Mouse (Mus musculus) MN1 (cell line): ENCODE data around the gene Sepsecs.
"Not testable (repeated sequence)": the region's sequence is repeated elsewhere in the genome, so short reads cannot be mapped to it uniquely, and the experiment has no call there.

ENCODE experiments used
- DNase-seq: peaks from one replicate; pipeline ENCODE4 v3.0.0-alpha.2; 2016; ENCODE audit warnings: low spot score

Sepsecs gene

DNA sequence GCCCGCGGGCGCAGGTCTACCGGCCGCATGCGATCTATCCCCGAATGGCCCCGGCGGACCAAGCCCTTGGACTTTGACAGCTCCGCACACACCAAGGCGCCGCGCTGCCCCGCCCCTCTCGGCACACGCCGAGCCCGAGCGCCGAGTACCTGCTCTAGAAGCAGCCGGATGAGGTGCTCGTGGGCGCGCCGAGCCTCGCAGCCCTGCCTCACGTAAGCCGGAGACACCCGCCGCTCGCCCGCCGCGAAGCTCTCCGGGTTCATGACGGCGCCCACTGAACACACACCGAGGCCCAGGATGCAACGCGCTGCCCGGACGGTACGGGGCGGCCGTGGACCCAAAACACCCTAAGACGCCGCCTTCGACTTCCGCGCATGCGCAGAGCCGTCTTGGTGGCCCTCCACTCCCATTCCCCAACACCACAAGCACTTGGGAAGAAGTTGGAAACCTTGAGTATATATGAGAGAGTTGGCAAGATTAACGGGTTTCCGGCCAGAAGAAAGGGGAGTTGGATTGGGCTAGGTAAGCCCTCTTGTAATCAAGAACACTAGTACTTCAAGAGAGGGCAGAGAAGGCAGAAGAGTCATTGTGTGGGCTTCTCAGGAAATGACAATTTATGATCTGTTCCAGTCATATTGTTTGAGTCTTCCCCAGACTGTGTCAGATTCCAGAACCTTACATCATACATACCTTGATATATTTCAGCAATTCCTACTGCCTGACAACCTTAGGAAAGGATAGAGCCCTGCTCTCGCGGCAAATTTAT, at the start of gene Sepsecs:
Gene Sepsecs (minus strand): TSS at position 283 of the 766 bp plus-strand sequence.
- DNase-seq = peak; percentile 89

DNA sequence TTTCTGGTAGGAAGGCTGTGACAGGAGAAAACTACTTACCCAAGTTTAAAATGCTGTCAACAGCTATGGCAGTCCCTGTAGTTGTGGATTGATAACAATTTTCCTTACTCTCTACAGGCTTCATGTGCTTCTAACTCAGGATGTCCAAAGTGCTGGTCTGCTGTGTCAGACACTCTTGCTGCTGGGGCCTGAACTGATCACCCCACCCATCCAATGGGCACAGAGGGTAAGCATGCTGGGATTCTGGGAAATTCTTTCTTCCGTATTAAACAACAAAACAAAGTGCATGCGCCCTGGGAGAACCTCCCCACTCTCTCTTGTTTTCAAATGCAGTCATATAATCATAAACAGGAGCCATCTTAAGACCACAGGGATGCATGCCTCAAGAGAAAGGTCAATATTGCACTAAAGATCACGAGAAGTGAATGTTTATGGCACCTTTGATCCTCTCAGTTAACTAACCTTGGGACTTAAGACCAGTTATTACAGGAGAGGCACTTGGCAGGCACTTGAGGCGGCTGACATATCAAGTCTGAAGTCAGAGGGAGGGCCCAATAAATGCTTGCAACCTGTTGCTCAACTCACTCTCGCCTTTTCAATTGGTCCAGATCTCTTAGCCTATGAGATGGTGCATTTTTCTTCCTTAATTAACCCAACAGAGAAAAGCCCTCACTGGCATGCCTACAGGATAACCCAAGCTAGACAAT, 47.4 kb upstream of the Sepsecs start:
- no peak for DNase-seq

DNA sequence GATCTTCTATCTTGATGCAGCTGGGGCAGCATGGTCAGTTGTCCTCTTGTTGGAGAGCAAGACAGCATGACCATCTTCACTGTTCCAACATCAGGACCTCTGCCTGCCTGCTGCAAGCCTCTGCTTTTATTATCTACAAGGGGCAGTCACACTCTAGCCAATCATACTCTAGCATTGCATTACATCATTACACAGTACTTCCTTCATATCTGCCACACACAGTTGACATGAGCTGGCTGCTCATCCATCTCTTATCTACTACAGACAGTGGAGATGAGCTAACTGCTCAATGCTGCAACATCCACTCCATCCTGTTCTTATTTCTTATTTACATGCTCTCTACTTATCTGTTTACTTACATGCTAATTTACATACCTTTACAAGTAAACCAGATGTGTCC, 43.2 kb upstream of the Sepsecs start:
- no peak for DNase-seq

DNA sequence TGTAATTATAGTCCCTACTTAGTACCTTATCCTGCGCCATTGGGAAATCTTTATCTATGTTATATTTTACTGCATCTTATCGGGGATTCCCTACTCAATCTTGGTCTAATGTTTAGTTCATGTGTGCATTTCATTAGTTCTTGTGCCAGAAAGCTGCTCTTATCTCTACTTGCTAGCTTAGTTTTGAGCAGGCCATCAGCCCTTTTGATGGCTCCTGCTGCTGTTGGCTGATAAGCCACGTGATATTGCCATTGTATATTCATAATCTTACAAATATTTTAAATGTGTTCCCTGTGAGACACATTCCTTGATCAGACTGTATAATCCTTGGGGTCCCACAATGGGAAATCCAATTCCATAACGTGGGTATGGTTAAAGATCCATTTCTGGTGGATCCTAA, 35.1 kb upstream of the Sepsecs start:
- no peak for DNase-seq

DNA sequence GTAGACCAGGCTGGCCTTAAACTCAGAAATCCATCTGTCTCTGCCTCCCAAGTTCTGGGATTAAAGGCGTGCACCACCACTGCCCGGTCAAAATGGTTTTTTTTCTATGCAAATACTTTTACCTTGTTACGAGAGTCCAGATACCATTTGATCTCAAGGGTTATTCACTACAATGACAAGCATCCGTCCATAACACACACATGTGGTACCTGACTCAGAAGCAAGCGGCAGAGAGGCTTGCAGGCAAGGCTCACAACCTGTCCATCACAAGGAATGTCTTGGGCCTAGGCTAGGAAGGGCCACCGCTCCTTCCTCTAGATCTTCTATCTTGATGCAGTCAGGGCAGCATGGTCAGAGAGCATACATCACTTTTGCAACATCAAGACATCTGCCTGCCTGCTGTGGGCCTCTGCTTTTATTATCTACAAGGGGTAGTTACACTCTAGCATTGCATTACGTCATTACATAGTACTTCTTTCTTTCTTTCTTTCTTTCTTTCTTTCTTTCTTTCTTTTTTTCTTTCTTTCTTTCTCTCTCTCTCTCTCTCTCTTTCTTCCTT, 28.5 kb upstream of the Sepsecs start:
- DNase-seq = not testable (repeated sequence)

DNA sequence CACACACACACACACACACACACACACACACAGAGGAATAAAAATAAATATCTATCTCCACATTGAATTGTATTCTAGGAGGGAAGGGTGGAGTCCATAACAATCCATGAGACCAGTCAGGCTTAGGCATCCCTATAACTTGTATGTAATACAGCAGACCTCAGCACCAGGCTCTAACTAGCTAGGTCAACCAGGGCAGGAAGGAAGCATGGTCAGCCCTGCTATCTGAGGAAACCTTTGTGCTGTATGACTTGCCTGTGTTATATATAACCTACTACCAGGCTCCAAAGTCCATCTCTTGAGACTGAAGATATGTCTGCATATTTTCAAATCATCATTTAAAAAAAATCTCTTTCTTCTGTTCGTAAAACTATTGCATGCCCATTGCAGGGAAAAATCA, 27.8 kb upstream of the Sepsecs start:
- DNase-seq = no peak

DNA sequence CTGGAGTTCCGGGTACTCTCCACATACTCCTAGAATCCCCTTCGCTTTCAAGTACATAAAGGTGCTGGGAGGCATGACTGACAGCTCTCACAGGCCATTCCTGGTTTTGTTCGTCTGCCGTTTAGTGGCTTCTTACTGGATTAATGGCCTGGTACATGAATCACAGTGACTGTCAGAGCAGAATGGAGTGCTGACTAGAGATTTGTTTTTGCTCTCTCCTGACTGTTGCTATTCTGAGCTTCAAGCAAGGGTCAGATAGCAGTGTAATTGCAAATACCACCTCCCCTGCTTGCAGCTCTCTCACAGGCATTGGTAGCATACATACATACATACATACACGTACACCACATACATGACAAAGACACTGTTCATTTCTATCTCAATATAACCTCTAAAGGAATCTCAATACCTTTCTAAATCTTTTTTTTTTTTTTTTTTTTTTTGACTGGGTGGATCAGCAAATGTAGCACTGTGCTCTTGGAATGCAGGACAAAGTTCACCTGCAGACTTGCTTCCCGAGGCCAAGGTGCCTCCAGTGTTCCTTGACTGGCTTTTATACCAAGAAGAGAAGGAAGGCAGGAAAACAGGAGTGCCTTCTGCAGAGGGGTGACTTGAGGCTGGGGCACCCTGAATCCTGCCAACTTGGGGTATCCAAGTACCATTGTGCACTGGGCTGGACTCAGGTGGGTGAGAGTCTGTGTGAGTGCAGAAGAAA, 18.4 kb upstream of the Sepsecs start:
- no peak for DNase-seq

DNA sequence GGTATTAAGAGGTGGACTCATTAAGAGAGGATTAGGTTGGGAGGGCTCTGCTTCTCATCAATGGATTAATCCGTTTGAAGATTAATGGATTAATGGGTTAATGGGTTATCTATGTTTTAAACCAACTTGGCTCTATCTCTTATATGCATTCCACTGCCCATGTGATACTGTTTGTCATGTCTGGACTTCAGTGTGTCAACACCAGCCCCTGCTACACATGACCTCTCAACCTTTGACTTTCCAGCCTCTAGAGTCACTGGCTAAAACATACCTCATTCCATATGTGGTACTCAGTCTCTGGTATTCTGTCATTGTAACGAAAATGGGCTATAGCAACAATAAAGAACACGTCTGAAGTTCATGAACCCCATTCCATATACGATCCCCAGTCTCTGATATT, 11.6 kb upstream of the Sepsecs start:
- no peak for DNase-seq

DNA sequence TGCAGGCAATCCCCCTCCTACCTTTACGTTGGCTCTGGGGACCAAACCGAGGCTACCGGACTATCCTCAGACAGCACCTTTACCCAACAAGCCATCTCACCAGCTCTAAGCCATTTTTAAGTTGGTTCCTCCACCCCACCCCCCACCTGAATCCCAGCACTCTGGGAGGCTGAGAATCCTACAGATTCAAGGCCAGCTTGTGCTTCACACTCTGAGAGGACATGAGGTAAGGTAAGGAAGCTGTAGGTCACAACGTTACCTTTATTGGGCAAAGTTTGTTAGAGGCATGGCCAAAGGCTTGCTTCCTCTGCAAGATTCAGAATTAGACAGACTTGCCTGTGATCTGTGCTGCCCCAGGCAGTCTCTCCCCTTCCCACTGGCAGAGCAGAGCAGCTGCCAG, 10.7 kb upstream of the Sepsecs start:
- DNase-seq = no peak

DNA sequence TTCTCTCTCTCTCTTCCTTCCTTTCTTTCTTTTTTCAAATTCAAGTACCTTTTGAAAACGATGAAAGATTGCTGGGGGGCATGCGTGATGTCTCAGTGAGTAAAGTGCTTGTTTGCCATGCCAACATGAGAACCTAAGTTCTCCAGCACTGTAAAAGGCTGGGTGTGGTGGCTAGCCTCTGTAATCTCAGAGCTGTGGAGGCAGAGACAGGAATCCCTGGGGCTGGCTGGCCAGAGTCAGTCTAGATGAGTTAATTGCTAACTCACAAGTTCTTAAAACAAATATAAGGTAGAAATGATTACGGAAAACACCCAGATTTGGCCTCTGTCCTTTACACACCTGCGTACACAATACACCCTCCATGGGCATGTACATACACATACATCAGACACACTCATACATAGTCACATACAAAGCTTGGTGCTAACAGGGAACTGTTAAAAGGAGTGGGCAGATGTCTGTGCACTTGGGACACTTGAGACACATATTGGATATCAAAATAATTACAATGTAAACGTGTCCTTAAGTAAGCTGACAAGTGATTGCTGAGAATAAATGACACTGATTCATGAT, 9.1 kb upstream of the Sepsecs start:
- DNase-seq = no peak

DNA sequence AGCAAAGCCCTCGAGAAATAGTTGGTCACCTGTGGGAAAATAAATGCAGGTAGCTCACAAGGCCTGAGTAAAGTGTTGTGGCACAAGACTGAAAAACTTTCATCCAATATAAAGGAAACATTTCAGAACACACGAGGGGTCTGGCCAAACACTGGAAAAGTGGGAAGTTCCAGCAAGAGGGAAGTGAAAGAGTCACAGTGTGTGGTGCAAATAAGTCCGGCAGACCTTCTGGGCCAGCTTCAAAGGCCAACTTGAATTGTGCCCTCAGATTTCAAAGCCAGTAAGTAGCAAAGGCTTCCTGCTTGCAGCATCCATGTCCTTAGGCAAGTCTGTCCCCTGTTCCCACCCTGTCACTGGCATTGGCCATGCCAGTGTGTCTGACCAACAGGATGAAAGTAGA, 7.6 kb upstream of the Sepsecs start:
- no peak for DNase-seq

DNA sequence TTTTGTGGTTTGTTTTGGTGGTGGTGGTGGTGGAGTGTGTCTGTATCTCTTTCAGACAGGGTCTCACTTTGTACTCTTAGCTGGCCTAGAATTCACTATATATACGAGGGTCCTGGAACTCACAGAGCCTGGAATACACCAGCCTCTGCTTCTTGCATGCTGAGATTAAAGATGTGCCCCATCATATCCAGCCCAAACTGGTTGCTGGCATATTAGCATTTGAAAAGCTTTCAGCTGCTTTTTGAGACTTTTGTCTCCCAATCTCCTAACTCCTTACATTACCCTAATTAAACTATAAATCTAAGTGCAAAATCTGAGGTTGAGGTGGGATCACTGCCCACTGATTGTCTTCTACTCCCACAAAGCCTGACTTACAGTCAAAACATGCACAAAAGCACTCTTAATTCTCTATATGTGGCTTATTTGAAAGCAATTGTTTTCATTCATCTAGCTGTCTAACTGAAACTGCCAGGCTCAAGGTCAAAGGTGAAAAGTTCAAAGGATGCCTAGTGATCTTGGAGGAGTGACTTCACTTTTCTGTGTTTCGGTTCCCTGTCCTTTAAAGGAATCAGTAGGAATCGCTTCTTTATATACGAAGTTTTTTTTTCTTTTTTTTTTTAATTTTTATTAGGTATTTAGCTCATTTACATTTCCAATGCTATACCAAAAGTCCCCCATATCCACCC, 5.0 kb upstream of the Sepsecs start:
- no peak for DNase-seq

DNA sequence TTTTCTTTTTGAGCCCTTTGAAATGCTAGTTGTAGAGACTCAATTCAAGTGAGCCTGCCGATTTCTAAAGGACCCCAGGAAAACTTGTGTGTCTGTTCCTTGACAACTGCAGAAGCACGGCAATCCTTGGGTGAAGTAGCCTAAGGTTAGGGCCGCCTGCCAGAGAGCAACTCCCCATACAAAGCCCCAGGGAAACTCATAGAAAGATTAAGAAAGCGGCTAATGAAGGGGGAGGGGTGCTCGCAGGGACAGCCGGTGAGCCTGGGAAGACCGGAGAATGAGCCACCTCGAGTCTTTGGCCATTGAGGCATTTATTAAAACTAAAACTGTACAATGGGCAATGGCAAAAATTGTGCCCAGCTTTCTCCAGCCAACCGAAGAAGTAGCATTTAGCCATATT, 3.8 kb upstream of the Sepsecs start:
- DNase-seq = no peak

DNA sequence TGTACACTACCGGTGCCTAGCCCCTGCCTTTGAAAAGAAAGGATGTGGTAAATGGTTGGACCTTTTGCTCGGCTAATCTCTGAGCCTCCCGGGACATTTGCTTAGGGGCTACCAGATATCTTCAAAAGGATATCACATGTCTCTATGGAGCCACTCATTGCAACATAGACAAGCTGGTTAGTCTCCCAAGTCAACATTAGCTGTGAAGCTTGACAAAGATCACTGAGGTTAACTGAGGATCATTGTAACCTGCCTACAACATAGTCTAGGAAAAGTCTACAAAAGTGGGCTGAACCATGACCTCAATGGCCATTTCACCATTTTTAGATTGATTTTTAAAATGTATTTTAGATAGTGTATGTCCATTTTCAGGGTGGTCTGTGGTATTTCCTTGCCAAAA, 1.2 kb upstream of the Sepsecs start:
- no peak for DNase-seq

DNA sequence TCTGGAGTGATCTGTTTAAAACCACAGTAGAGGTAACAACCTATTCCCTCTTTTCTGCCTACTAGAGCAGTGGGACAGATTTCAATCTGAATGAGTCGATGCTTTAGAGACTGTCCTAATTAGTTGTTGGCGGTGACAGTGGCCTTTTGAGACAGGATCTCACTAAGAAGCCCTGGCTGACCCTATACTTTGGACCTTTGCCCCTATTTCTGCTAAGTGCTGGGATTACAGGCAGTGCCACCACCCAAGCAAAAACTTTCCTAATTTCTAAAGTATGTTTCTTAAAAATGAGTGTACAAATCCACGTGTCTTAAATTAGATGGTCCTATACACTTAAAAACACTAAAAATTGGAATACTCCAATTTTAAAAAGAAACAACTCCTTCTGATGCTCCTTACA, 2.7 kb downstream of the Sepsecs start:
- no peak for DNase-seq

DNA sequence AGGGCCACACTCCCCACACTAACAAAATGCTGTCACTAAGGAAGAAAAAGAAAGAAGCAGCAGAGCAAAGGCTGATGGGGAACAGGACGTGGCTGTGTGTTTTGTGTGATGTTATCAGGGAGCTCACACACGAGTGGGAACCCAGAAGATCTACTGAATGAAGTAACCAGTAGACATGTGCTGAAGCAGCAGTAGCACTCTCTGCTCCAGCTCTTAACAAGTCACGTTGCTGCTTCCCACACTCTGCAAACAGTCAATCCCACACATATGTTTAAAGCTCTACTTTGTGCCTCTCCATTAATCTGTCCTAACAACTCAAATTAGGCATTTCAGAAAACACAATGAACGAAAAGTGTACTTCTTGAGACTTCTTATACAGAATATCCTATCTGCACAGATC, 11.6 kb downstream of the Sepsecs start:
- no peak for DNase-seq

DNA sequence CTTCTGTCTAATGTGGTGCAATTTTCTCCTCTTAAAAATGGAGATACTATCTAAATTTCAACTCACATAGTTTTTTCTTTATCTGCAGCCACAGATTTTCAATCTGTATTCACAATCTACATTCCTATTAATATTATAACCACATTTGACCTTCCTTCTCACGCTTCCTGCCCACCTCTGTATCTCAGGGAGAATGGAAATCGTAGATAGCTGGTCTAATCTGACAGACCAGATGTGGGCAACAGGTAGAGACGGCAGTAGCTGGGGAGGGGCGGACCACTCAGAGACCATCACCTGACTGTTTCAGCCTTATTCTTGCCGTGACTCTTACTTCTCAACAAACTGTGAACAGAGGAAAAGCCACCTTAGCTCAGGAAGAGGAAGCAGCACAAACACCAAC, 12.2 kb downstream of the Sepsecs start:
- DNase-seq = no peak

DNA sequence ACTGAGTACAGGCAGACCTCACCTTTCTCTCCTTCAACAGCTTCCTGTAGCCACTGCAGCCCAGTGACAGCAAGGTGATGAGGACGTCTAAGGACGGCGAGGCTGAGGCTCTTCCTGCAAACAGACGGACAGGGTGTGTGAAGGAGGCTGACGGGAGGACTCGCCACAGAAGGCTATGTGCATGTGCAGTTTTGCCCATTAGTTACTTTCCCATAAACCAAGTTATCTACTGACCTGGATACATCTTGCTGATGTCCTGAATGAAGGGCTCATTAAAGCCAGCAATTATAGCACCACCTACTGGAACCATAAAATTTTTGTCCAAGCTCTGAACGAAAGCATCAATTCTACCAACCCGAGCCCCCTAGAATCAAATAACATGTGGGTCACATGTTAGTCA, 13.5 kb downstream of the Sepsecs start:
- peak; percentile 14 for DNase-seq

DNA sequence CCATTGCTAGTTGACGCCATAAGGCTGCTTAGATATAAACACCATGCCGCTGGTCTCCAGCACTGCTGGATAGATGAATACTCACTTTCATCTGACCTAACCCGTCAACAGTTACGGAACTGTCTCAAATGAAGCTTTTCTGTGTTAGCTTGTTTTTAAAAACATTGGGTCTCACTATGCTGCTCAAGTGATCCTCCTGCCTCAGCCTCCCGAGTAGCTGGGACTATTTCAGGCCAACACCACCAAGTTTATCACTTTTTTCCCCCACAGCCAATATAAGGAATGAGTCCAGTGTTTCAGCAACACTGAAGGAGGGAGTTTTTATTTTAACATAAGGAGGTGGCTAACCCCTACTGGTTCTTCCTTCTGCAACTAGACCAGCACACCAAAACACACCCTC, 14.5 kb downstream of the Sepsecs start:
- no peak for DNase-seq

DNA sequence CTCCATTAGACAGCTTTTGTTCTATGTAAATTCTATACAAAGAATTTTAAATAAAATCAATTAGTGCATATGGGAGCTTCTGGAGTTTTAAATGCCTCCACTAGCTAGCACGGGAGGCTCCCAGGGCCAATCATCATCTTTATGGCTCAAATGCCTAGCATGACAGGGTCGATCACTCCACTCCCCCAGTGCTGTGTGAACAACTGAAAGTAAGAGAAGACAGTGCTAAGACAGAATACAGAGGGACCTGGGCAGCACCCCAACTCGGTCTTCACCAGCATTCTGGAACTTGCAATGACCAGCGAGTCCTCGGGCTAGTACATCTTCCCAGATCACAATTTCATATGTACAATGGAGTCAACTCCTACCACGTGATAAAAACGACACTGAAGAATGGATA, 16.9 kb downstream of the Sepsecs start:
- DNase-seq = no peak

DNA sequence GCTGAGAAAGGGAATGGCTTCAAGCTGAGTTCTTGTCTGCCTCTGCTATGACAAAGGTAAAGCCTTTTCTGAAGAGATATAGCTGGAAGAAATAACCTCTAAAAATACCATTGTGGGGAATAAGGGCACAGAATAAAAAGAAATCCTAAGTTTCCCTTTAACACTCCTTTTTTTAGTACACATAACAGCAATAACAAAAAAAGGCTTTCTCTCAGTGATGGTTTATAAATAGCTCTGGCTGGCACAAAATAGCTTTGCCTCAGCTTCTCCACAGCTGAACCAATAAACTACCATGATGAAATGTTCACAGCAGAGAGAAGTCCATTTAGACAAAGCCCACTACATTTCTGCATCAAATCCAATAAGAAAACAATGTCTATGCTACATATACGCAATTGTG, 17.4 kb downstream of the Sepsecs start:
- DNase-seq = no peak
